Mouse (Mus musculus) heart, postnatal 10 days (tissue): ENCODE results near the gene Tmem54. TPM values are rescaled to one million over a fixed set of nuclear protein-coding genes. Genes with fewer than 3 reads are reported as not detected.

Source experiments
- DNase-seq, 2 experiments: peaks; one replicate each; pipeline ENCODE4 v3.0.0; 2021
- intact Hi-C: fragments of 180-260 bp; cut with DNase I; formaldehyde crosslinking; loops from one replicate; pipeline ENCODE4 v1.15.1; 2025
- total RNA-seq, 2 experiments: library from RNA; stranded (reverse); gene quantifications; 2 replicates each; pipeline ENCODE4 v1.2.3; 2021

Gene Tmem54
- total RNA-seq, 2 experiments from 2014 or later = not detected

DNA sequence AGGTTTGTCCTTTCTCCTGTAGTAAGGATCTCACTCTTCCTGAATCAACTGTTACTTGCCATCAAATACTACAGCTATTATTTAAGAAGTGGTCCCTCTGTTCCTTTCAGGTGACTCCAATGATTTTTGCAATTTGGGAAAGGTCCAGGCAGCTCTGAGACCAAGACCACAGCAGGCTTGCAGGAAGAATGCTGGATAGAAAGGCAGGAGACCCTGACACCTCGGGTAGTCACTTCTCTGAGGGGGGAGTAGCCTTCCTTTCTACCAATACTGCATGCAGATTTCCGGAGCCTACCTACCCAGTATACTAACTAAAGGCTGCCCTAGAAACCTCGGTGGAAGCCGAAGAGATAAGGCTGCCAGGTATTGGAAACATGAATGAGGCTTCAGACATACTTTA, 40.1 kb downstream of the Tmem54 start:
- no peak for DNase-seq
- intact Hi-C loops = loop anchor here (5.0 kb wide), 1 partner anchor 42 kb away; the partner anchor contains the start of genes S100pbp and Yars

DNA sequence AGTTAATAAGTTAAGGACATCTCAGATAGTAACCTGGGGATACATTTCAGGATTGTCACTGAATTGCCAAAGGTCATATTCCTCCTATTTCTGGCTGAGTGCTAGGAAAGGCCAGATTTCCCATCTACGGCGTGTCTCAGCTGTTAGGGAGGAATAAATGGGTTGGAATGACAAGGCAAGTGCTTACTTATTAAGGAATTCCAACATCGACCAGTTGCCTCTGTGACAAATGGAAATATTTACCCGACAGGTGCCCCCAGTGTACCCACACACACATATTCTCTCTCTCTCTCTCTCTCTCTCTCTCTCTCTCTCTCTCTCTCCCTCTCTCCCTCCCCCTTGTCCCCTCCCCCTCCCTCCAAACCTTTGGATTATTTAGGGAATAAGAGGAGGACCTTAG, 40.6 kb downstream of the Tmem54 start:
- intact Hi-C loops = loop anchor here (5.0 kb wide), 1 partner anchor 41 kb away; the partner anchor contains the start of genes S100pbp and Yars
- DNase-seq = no peak

GRCm38 (mm10) chr4:129146392-129146791, 41.0 kb downstream of the Tmem54 start:
- DNase-seq = no peak
- intact Hi-C loops = loop anchor here (5.0 kb wide), 1 partner anchor 41 kb away; the partner anchor contains the start of genes S100pbp and Yars

DNA sequence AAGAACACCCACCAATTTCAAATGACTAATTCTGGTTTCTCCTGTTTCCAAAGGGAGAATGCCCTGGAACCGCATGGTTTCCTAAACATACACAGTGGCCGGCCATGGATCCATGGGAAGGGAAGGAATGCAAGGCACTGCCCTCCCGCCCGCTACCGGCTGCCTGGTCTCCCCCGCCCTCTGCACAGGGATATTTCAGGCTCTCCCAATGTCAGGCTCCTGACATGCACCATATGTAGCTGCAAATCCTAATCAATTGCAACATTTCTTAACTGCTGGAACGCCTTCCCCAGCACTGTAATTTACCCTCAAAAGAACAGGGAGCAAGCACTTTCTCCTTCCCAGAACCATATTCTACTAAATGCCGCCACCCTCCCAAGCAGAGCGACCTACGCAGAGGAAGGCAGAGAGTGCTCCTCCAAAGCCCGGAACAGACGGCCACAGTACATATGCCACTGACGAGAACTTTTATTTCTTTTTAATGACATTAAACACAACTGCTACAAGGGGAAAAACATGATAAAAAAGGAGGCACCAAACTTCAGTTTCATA, 42.3 kb downstream of the Tmem54 start:
- intact Hi-C loops = loop anchor here (5.0 kb wide), 1 partner anchor 40 kb away; the partner anchor contains the start of genes S100pbp and Yars
- peak in 1 of 2 experiments; percentile 35 for DNase-seq

DNA sequence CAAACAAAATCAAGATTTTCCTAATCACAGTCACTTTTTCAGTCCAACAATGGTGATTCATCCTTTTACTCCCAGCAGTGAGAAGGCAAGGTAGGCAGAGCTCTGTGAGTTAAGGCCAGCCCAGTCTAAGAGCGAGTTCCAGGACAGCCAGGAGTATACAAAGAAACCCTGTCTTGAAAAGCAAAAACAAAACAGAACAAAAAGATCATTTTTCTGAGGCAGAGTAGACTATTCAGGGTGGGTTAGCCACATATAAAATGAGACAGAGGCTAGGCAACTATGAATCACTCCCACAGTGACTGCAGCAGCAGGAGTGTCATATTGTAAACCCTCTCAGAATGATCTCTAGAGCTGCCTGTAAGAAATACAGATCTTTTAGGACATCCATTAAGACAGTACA, 44.0 kb downstream of the Tmem54 start:
- no peak for DNase-seq
- intact Hi-C loops = loop anchor here (5.0 kb wide), 1 partner anchor 38 kb away; the partner anchor contains the start of genes S100pbp and Yars

DNA sequence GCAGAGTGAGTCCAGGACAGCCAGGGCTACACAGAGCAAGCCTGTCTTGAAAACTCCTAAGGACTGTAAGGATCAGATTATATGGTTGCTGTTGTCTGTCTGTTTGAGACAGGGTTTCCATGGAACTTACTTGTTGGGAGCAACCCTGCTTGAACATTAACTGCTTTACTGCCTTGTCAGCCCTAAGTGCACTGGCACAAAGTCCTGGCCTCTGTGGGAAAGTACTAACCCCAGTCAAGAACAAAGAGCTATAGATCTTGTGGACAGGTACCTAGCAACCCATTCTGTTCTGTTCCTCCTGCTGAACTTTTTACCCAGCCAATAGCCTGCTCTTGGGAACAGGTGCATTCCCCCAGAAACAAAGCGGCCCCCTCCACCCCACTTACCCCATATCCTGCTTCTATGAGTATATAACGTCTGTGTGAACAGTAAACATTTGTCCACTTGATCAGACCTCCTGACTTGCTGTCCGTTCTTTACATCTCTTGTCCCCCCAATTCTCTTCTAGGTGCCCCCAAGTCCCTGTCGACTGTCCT, 46.0 kb downstream of the Tmem54 start:
- no peak for DNase-seq
- intact Hi-C loops = no loop called here

- intact Hi-C loops = no loop called here
- DNase-seq = no peak
These were observed 52.2 kb downstream of the Tmem54 start for GRCm38 (mm10) chr4:129157541-129157940.

- intact Hi-C loops = no loop called here
- DNase-seq = no peak
These were observed 53.2 kb downstream of the Tmem54 start for GRCm38 (mm10) chr4:129158549-129158948.

GRCm38 (mm10) chr4:129161076-129161475, 55.7 kb downstream of the Tmem54 start:
- no peak for DNase-seq
- intact Hi-C loops = no loop called here

Other genes starting within 250 kb of the Tmem54 start
- 1 to 10 TPM; 2.3 to 2.5 TPM for gene Trim62, start 222.0 kb upstream of the Tmem54 start, total RNA-seq
- gene Azin2, start 143.1 kb upstream of the Tmem54 start, total RNA-seq = 1 to 10 TPM; 5.8 to 6.0 TPM
- 10 to 100 TPM; 91.3 to 93.4 TPM for gene Ak2, start 113.6 kb upstream of the Tmem54 start, total RNA-seq
- gene Rnf19b, start 47.3 kb upstream of the Tmem54 start, total RNA-seq = 10 to 100 TPM; 20.9 to 22.2 TPM
- gene Hpca, start 16.5 kb downstream of the Tmem54 start, total RNA-seq = under 1 TPM in 1 of 2 experiments, not detected in 1; 0.47 TPM
- 100 to 1,000 TPM; 162 to 167 TPM for gene Fndc5, start 31.5 kb downstream of the Tmem54 start, total RNA-seq
- gene S100pbp, start 84.2 kb downstream of the Tmem54 start, total RNA-seq = 10 to 100 TPM; 18.0 to 21.7 TPM
- gene Yars, start 84.2 kb downstream of the Tmem54 start, total RNA-seq = 10 to 100 TPM; 38.8 to 39.2 TPM
- gene C77080, start 155.9 kb downstream of the Tmem54 start, total RNA-seq = 1 to 10 TPM; 4.9 to 5.9 TPM
- gene Sync, start 182.1 kb downstream of the Tmem54 start, total RNA-seq = 10 to 100 TPM; 13.4 TPM
- gene Rbbp4, start 229.8 kb downstream of the Tmem54 start, total RNA-seq = 100 to 1,000 TPM; 134 to 137 TPM
- gene Zbtb8os, start 230.1 kb downstream of the Tmem54 start, total RNA-seq = 10 to 100 TPM; 21.9 to 22.1 TPM